Mouse (Mus musculus) thymus, adult 2 months (tissue): Measurements from ENCODE around the gene Pzp. TPM values are rescaled to one million over a fixed set of nuclear protein-coding genes. Genes with fewer than 3 reads are reported as not detected.

Experiments
- DNase-seq: peaks from one replicate; pipeline ENCODE4 v3.0.0; 2021
- H3K27ac ChIP-seq: fragments of 200-500 bp; 2 replicates; pipeline ENCODE4 v1.5.1; 2012; ENCODE audit warnings: low read length, control low read depth; ENCODE audit not compliant: control insufficient read depth, insufficient read depth
- H3K27me3 ChIP-seq: fragments of 200-500 bp; 2 replicates; pipeline ENCODE4 v1.6.1; 2012; ENCODE audit warnings: mild to moderate bottlenecking, low read length, moderate library complexity, mixed read lengths; ENCODE audit not compliant: control insufficient read depth, insufficient read depth
- H3K36me3 ChIP-seq: fragments of 200-500 bp; 2 replicates; pipeline ENCODE4 v1.6.1; 2012; ENCODE audit warnings: mild to moderate bottlenecking, low read length, moderate library complexity; ENCODE audit not compliant: control insufficient read depth, insufficient read depth
- H3K4me1 ChIP-seq: fragments of 200-500 bp; replicated peaks from 2 replicates; pipeline ENCODE4 v1.6.1; 2012; ENCODE audit warnings: low read length; ENCODE audit not compliant: control insufficient read depth, insufficient read depth
- H3K4me3 ChIP-seq: fragments of 200-500 bp; 2 replicates; pipeline ENCODE4 v1.5.1; 2012; ENCODE audit warnings: mild to moderate bottlenecking, low read length, control low read depth, moderate library complexity; ENCODE audit not compliant: control insufficient read depth, insufficient read depth
- CTCF ChIP-seq: fragments of 200-500 bp; IDR thresholded peaks from 2 replicates; pipeline ENCODE4 v1.5.1; 2012; ENCODE audit warnings: mild to moderate bottlenecking, control low read depth, low read length, moderate library complexity, borderline replicate concordance; ENCODE audit not compliant: control insufficient read depth, poor library complexity, insufficient read depth; ENCODE audit errors: extremely low read depth
- POLR2A ChIP-seq: fragments of 200-500 bp; IDR thresholded peaks from 2 replicates; pipeline ENCODE4 v1.6.1; 2012; ENCODE audit warnings: mild to moderate bottlenecking, low read length, control low read depth, moderate library complexity; ENCODE audit not compliant: control insufficient read depth, poor library complexity, insufficient read depth; ENCODE audit errors: extremely low read depth
- WGBS: fragments of 180-500 bp; shearing (Covaris S2); methylation state at CpG from one replicate; pipeline ENCODE4 v1.1.7; 2018; 5-methylcytosine and 5-hydroxymethylcytosine counted together
- polyA plus RNA-seq: library from polyadenylated mRNA; depleted of rRNA; stranded (reverse); fragments of >200 nt; gene quantifications from 2 replicates; pipeline ENCODE4 v1.2.3, GENCODE M21; 2012

Pzp gene
- polyA plus RNA-seq, 1 experiment = 0.03 TPM

DNA sequence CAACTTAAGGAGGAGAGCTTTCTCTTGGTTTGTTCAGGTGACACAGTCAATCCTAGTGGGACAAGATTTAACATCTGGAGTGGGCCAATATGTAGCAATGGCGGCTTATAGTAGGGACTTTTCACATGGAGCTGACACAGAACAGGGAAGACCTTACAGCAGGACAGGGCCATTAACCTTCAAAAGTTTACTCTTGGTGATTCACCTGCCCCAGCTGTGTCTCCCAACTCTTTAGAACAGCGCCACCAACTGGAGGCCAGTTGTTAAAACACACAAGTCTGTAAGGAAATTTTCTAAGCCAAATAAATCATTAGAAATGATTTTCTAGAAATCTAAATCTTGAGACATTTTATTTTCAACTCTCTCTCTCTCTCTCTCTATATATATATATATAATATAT is 59.2 kb downstream of the Pzp start:
- no peak for DNase-seq
- TF ChIP-seq CTCF (no peak), POLR2A (no peak)
- Histone ChIP-seq H3K4me3 (no peak overlapping the region), H3K27ac (no peak overlapping the region), H3K4me1 (no peaks in the 10 kb centered on the region), H3K36me3 (no peaks in the 10 kb centered on the region), H3K27me3 (no peaks in the 10 kb centered on the region; the same call in 1 of the 2 replicates)
- WGBS = 54% methylated on average over 2 of the region's 2 CpGs

DNA sequence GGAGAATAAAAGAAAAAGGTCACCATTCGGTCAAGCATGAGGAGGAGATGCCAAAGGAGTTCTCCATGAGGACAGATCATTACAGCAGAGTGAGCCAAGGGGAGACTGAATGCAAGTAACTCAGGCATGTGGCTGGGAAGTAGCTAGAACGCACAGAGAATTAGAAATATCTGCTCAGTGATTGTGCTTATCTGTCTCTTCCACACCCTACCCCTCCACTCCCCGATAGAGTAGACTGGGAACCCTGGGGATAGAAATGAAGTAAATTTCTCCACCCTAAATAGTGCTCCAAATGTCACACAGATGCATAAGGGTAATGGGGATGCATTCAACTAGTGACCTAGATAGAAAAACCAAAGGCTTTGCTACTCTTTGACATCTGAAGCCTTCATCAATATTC is 60.0 kb downstream of the Pzp start:
- TF ChIP-seq POLR2A (no peak), CTCF (no peak)
- Histone ChIP-seq H3K36me3 (no peaks in the 10 kb centered on the region), H3K27ac (no peak overlapping the region), H3K27me3 (no peaks in the 10 kb centered on the region; the same call in 1 of the 2 replicates), H3K4me3 (no peak overlapping the region), H3K4me1 (no peaks in the 10 kb centered on the region)
- DNase-seq = no peak
- 85% methylated on average over 3 of the region's 3 CpGs for WGBS

DNA sequence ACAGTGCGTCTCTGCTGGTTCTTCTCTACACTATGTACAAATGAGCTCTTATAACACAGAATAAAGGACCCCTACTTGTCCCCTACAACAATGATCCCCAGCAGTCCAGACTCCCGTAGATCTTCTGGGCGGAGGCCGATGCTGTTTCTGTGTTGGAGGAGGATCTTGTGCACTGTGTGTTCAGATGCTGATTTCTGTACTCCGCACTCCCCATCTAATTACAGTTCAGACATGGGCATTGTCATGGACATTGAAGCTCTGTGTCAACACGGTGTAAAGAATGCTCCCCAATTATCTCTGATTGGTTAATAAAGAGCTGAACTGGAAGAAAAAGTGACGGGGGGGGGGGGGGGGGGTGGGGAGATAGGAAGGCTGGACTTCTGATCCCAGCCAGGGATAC is 60.5 kb downstream of the Pzp start:
- DNase-seq = no peak
- H3K36me3 ChIP-seq = no peaks in the 10 kb centered on the region
- no peak overlapping the region for H3K4me3 ChIP-seq
- H3K4me1 ChIP-seq = no peaks in the 10 kb centered on the region
- TF ChIP-seq CTCF = no peak
- TF ChIP-seq POLR2A = no peak
- no peak overlapping the region for H3K27ac ChIP-seq
- H3K27me3 ChIP-seq = no peaks in the 10 kb centered on the region; the same call in 1 of the 2 replicates
- WGBS = 80% methylated on average over 7 of the region's 7 CpGs

DNA sequence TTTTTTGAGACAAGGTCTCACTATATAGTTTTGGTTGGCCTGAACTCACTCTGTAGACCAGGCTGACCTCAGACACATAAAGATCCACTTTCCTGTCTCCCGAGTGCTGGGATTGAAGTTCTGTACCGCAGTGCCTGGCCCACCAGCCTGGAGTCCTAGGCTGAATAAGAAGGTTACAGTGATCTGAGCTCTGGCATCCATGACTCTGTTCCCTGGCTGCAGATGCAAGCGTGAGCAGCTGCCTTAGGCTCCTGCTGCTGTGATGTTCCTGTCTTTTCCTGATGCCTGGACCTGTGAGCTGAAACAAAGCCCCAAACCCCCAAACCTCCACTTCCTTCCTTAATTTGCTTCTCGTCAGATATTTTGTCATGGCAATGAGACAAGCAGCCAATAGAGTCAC is 61.5 kb downstream of the Pzp start:
- WGBS = 66% methylated on average over 4 of the region's 4 CpGs
- DNase-seq = no peak
- Histone ChIP-seq H3K4me3 (no peak overlapping the region), H3K36me3 (no peaks in the 10 kb centered on the region), H3K4me1 (no peaks in the 10 kb centered on the region), H3K27me3 (no peaks in the 10 kb centered on the region; the same call in 1 of the 2 replicates), H3K27ac (no peak overlapping the region)
- no peak for TF ChIP-seq CTCF
- no peak for TF ChIP-seq POLR2A

DNA sequence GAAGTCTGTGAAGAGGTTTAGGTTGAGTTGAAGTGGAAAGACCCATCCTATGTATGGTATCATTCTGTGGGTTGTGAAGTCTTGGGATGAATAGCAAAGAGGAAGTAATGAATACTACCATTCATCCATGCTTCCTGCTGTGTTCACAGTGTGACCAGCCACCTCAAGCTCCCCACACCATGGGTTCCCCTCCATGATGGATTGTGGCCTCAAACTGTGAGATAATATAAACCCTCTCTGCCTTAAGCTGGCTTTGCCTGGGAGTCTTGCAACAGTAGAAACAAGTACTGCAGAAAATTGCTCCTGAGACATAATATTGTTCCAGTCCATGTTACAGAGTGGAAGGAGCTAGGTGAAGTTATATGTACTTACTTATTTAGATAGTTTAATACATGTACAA is 64.9 kb downstream of the Pzp start:
- Histone ChIP-seq H3K36me3 (no peaks in the 10 kb centered on the region), H3K27ac (no peak overlapping the region), H3K4me3 (no peak overlapping the region), H3K4me1 (no peaks in the 10 kb centered on the region), H3K27me3 (no peaks in the 10 kb centered on the region; the same call in 1 of the 2 replicates)
- TF ChIP-seq CTCF (no peak), POLR2A (no peak)
- DNase-seq = no peak

DNA sequence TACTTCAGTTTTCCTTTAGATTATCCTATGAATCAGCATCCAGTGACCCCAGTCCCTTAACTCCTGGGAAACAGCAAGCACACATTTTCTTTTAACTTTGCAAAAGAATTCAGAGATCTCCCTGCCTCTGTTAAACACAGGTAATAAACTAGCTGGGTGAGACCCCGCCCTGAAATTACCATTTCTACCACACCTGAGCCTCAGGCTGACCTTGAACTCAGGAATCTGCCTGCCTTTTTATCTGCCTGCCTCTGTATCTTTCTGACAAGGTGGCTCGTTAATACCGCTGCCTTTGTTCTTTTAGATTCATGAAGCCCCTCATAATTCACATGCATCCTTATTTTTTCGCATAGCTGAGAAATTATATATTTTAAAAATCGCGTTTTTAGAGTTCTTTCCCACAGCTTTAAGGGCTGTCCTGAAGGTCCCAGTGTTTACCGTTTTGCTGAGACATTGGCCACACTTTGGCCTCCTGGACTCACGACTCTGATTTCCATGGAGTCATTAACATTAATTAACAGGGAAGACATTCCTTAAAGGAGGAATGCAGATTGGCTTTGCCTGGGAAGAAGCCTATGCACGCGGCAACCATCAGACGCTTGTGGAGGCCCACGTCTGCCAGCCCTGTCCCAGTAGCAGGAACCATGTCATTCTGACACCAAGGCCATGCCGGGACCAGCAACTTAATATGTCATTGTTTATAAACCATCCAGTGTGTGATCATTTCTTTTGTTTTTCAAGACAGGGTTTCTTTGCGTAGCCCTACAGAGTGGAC is 65.6 kb downstream of the Pzp start:
- WGBS = 93% methylated on average over 14 of the region's 14 CpGs

More for the DNA sequence above, 65.6 kb downstream of the Pzp start:
- TF ChIP-seq POLR2A = no peak
- no peak for TF ChIP-seq CTCF
- no peaks in the 10 kb centered on the region for H3K36me3 ChIP-seq
- no peaks in the 10 kb centered on the region for H3K4me1 ChIP-seq
- H3K4me3 ChIP-seq = no peak overlapping the region
- H3K27me3 ChIP-seq = no peaks in the 10 kb centered on the region; the same call in 1 of the 2 replicates
- H3K27ac ChIP-seq = no peak overlapping the region
- no peak for DNase-seq
